Mouse (Mus musculus) lung, embryonic 14.5 days (tissue): ENCODE measurements at regions not wholly inside any gene's neighbourhood (a gene's known extent, or its start where the extent isn't known, plus 50 kb on each side); places are given as distances from the start of the nearest gene placed in this dataset.

ENCODE experiments used
- ATAC-seq: fragments of 200-750 bp; cut with Nextera tagmentation; 2 replicates; pipeline ENCODE4 v1.8.0; 2017; ENCODE audit warnings: mild to moderate bottlenecking, moderate TSS enrichment, moderate library complexity; ENCODE audit not compliant: insufficient read depth
- DNase-seq: peaks from one replicate; pipeline ENCODE4 v3.0.0-alpha.2; 2015
- H3K27ac ChIP-seq: fragments of 300-500 bp; sonication (generic); 2 replicates; pipeline ENCODE4 v1.5.1; 2014; ENCODE audit warnings: low read depth, mild to moderate bottlenecking, moderate library complexity
- H3K27me3 ChIP-seq: fragments of 300-500 bp; sonication (generic); 2 replicates; pipeline ENCODE4 v1.6.1; 2014; ENCODE audit warnings: low read length, control low read depth; ENCODE audit not compliant: insufficient read depth
- H3K36me3 ChIP-seq: fragments of 300-500 bp; sonication (generic); 2 replicates; pipeline ENCODE4 v1.6.1; 2014; ENCODE audit warnings: control low read depth; ENCODE audit not compliant: insufficient read depth
- H3K4me1 ChIP-seq: fragments of 300-500 bp; sonication (generic); 2 replicates; pipeline ENCODE4 v1.6.1; 2014; ENCODE audit warnings: antibody characterized with exemption, control low read depth; ENCODE audit not compliant: insufficient read depth
- H3K4me2 ChIP-seq: fragments of 300-500 bp; sonication (generic); 2 replicates; pipeline ENCODE4 v1.6.1; 2014; ENCODE audit warnings: mild to moderate bottlenecking
- H3K4me3 ChIP-seq: fragments of 300-500 bp; sonication (generic); 2 replicates; pipeline ENCODE4 v1.5.1; 2014; ENCODE audit warnings: low read depth, low read length
- H3K9ac ChIP-seq: fragments of 300-500 bp; sonication (generic); 2 replicates; pipeline ENCODE4 v1.6.1; 2014
- H3K9me3 ChIP-seq: fragments of 300-500 bp; sonication (generic); 2 replicates; pipeline ENCODE4 v1.6.1; 2016; ENCODE audit warnings: low read depth, low read length, control low read depth
- CTCF ChIP-seq: IDR thresholded peaks from 2 replicates; pipeline ENCODE4 v1.5.1; 2016; ENCODE audit warnings: antibody characterized with exemption, low read depth
- WGBS: fragments of 180-500 bp; shearing (Covaris S2); extraction: QIAGEN DNeasy Blood & Tissue Kit; methylation state at CpG from one replicate; pipeline ENCODE4 v1.1.7; 2014; 5-methylcytosine and 5-hydroxymethylcytosine counted together

DNA sequence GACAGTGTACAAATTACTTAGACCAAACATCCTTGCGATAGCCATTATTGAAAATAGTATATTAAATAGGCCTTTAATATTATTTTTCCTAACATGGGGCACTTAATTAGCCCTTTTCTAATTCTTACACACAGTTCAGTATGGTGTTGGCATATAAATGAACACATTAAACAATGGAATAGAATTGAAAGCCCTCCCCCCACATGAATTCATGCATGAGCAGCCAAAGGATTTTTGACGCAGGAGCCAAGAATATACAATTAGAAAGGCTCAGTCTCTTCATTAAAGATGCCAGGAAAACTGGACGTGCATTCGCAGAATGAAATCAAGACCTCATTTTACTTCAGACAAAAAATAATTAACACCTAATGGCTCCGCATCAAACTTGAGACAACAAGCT lies 172.9 kb upstream of the Phactr1 start:
- 89% methylated on average over 5 of the region's 5 CpGs for WGBS
- H3K9me3 ChIP-seq: no peaks in the 10 kb centered on the region
- no peak overlapping the region for H3K4me3 ChIP-seq
- H3K36me3 ChIP-seq: no peaks in the 10 kb centered on the region
- no peak overlapping the region for H3K9ac ChIP-seq
- no peaks in the 10 kb centered on the region for H3K27me3 ChIP-seq
- no peak overlapping the region for H3K27ac ChIP-seq
- DNase-seq: no peak
- ATAC-seq: no peak
- no peak for TF ChIP-seq CTCF
- no peak overlapping the region for H3K4me2 ChIP-seq
- H3K4me1 ChIP-seq: no peaks in the 10 kb centered on the region

DNA sequence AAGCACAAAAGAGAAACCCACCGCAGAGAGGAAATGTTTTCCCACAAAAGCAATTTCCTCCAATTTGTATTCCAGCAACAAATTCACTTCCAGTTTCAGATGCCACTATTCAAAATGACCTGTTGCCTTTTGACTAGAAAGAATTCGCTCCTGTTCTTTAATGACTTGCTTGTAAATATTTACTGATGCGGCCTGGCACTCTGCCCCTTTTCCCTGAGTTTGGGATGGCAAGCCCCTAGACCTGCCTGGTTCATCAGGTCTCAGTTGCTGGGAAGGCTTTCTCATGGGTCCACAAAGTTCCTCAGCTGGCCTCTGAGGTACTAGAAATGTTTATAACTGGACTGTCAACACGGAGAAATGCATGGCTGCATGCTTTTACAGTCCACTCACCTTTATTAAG lies 161.7 kb upstream of the Phactr1 start:
- peak; percentile 23 for DNase-seq
- 50% methylated on average over 4 of the region's 4 CpGs for WGBS
- no peak for TF ChIP-seq CTCF

DNA sequence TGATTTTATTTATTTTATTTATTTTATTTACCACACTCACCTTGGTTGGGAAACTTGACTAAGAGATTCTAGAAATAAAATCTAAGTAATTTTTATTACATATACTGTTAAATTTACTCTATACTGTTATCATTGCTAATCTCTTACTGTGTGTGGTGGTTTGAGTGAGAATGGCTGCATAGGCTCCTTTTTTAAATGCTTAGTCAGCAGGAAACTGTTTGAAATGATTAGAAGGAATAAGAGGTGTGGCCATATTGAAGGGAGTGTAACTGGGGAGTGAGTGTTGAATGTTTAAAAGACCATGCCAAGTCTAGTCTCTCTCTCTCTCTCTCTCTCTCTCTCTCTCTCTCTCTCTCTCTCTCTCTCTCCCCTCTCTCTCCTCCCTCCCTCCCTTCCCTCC lies 157.9 kb upstream of the Phactr1 start:
- DNase-seq (no peak), ATAC-seq (no peak)
- H3K36me3 ChIP-seq: no peaks in the 10 kb centered on the region
- no peak overlapping the region for H3K4me3 ChIP-seq
- TF ChIP-seq CTCF: no peak
- no peak overlapping the region for H3K27ac ChIP-seq
- H3K4me2 ChIP-seq: no peak overlapping the region
- no peaks in the 10 kb centered on the region for H3K27me3 ChIP-seq
- H3K9me3 ChIP-seq: no peaks in the 10 kb centered on the region
- H3K4me1 ChIP-seq: peaks cover 9% of the 10 kb centered on the region
- no peak overlapping the region for H3K9ac ChIP-seq

More for the DNA sequence above, 161.7 kb upstream of the Phactr1 start:
- no peak overlapping the region for H3K9ac ChIP-seq
- no peaks in the 10 kb centered on the region for H3K4me1 ChIP-seq
- H3K27me3 ChIP-seq: no peaks in the 10 kb centered on the region
- H3K9me3 ChIP-seq: no peaks in the 10 kb centered on the region
- ATAC-seq: no peak
- H3K4me3 ChIP-seq: no peak overlapping the region
- H3K27ac ChIP-seq: no peak overlapping the region
- no peaks in the 10 kb centered on the region for H3K36me3 ChIP-seq
- no peak overlapping the region for H3K4me2 ChIP-seq

DNA sequence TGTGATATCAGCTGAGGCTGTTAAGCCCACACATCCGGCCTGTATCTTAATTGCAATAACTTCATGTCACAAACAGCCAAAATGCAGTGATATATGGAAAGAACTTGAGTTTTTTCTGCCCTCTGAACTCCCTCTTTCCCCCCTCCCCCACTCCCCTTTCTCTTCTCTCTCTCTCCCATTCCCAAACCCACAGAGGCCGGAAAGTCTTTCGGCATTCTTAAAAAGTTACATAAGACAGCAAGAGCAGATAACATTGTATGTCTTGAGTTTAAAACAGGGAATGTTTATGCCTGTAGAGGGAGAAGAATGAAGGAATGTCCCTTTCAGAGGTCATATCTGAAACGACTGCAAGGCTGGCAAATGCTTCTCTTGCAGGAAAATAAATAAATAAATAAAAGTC lies 154.3 kb upstream of the Phactr1 start:
- Histone ChIP-seq H3K36me3 (no peaks in the 10 kb centered on the region), H3K4me2 (peak overlapping the region; percentile 7; the same call in 1 of the 2 replicates), H3K9me3 (no peaks in the 10 kb centered on the region), H3K4me1 (peaks cover 9% of the 10 kb centered on the region), H3K9ac (no peak overlapping the region), H3K4me3 (no peak overlapping the region), H3K27me3 (no peaks in the 10 kb centered on the region), H3K27ac (no peak overlapping the region)
- no peak for TF ChIP-seq CTCF
- WGBS: 4% methylated on average over 4 of the region's 4 CpGs
- DNase-seq (peak; percentile 63), ATAC-seq (peak; percentile 52; the same call in 1 of the 2 replicates)

DNA sequence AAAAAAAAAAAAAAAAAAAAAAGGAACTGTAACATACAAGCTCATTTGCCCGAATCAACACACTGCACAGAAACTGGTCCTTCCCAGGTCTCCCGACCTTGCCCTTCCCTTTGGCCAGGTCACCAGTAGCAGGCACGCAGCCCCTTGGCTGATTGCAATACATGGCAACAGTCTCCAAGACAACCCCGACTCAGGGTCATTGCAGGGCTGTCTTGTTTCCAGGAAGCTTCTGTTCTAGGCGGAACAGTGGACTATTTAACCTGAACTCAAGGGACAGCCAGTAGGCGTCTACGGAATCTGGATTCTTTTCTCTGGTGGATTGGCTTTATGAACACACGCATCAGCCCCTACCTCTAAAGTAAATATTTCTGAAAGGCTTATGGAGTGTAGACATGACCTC lies 153.5 kb upstream of the Phactr1 start:
- Histone ChIP-seq H3K4me1 (peaks cover 9% of the 10 kb centered on the region), H3K27ac (no peak overlapping the region; the same call in 1 of the 2 replicates), H3K4me2 (no peak overlapping the region), H3K9ac (no peak overlapping the region), H3K9me3 (no peaks in the 10 kb centered on the region), H3K27me3 (no peaks in the 10 kb centered on the region), H3K4me3 (no peak overlapping the region), H3K36me3 (no peaks in the 10 kb centered on the region)
- peak; percentile 50 for DNase-seq
- peak; percentile 73; the same call in 1 of the 2 replicates for ATAC-seq
- TF ChIP-seq CTCF: no peak
- 13% methylated on average over 8 of the region's 8 CpGs for WGBS

DNA sequence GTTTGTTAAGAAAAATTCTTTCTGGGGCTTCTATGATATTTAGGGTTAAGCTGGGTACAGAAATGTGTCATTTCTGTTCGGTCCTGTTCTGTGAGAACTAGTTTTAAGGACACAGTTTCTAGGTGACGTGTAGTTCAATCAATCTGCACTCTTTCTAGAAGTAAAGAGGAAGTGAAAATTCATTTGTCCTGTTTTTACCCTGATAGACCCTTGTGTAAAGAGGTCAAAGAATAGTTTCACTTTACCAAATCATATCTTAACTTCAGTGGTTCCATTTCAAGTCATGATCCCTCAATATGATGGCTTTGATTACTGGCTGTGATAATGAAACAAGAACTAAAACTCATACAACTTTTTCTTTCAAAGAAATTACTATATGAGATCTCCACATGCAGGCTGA lies 152.3 kb upstream of the Phactr1 start:
- no peak for TF ChIP-seq CTCF
- Histone ChIP-seq H3K9ac (no peak overlapping the region), H3K9me3 (no peaks in the 10 kb centered on the region), H3K4me3 (no peak overlapping the region), H3K4me2 (no peak overlapping the region), H3K27me3 (no peaks in the 10 kb centered on the region), H3K4me1 (peaks cover 9% of the 10 kb centered on the region), H3K27ac (no peak overlapping the region), H3K36me3 (no peaks in the 10 kb centered on the region)
- no peak for ATAC-seq
- DNase-seq: no peak
- WGBS: 76% methylated on average over 2 of the region's 2 CpGs

DNA sequence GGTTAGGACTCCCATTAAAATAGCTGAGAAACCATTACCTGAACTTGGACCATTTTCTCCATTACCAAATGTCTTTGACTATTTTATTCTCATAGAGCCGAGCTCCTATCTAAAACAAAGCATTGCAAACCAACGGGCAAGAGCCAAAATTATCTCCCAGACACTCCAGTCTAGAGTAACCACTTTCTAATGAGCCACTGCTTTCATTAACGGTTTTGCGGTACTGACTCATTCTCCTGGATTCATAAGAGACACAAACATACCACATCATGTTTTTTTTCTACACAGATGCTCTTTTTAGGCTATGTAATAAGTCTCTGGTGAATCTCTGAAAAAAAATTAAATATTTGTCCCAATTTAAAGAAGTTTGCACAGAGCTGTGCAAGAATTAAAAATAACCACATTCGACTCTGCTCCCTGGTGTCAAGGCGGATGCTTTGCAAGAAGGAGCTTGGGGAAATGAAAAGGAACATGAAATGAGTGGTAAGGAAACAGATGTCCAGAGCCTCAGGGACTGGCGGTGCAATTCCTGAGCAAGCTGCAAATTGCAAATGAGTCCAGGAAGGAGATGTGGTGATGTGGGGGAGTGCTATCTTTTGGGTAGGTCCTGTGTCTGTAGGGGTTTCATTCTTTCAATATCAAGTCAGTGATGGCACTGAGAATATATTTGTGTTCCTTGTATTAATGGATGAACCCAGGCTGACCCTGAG lies 143.8 kb upstream of the Phactr1 start:
- H3K4me1 ChIP-seq: no peaks in the 10 kb centered on the region
- ATAC-seq (no peak), DNase-seq (no peak)
- TF ChIP-seq CTCF: no peak
- no peak overlapping the region for H3K4me3 ChIP-seq
- H3K36me3 ChIP-seq: no peaks in the 10 kb centered on the region
- no peak overlapping the region for H3K4me2 ChIP-seq
- no peaks in the 10 kb centered on the region for H3K27me3 ChIP-seq
- H3K9me3 ChIP-seq: no peaks in the 10 kb centered on the region
- no peak overlapping the region for H3K9ac ChIP-seq
- 69% methylated on average over 7 of the region's 7 CpGs for WGBS
- H3K27ac ChIP-seq: no peak overlapping the region
